Mouse (Mus musculus): ENCODE data around the gene Wdr45. TPM values are rescaled to one million over a fixed set of nuclear protein-coding genes. Genes with fewer than 3 reads are reported as not detected.

Gene Wdr45
- total RNA-seq, 2 experiments from 2014 or later: 56.6 to 65.1 TPM

DNA sequence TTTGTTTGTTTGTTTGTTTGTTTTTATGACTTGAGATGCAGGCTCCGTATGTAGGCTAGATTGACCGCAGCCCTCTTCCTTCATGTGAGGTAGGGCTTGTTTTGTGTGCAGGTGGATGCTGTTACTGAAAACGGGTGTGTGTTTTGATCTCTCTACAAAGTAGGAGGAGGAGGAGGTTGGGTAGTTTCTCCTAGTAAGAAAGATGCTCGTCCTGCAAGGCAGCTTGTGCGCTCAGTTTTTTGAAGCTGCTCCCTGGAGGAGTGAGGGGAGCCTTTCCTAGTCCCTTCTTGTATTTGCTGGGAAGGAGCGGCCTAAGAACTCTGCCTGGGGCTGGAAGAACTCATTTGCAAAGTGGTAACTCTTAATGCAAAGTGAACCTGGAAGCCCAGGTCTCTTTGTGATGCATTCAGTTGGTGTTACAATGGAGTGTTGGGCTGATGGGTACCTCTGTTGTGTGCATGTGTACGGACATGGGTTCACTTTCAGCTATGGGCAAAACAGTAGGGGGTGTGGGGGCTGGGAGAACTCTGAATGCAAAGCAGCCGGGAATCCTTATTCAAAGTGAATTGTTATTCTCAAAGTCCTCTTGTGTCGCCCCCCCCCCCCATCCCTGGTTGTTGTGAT is 50.6 kb downstream of the Wdr45 start:
- DNase-seq: no peak

- DNase-seq: no peak
These were observed 51.1 kb downstream of the Wdr45 start for GRCm38 (mm10) chrX:7765281-7765670.

- no peak for DNase-seq
These were observed 51.6 kb downstream of the Wdr45 start for GRCm38 (mm10) chrX:7765764-7766163.

DNA sequence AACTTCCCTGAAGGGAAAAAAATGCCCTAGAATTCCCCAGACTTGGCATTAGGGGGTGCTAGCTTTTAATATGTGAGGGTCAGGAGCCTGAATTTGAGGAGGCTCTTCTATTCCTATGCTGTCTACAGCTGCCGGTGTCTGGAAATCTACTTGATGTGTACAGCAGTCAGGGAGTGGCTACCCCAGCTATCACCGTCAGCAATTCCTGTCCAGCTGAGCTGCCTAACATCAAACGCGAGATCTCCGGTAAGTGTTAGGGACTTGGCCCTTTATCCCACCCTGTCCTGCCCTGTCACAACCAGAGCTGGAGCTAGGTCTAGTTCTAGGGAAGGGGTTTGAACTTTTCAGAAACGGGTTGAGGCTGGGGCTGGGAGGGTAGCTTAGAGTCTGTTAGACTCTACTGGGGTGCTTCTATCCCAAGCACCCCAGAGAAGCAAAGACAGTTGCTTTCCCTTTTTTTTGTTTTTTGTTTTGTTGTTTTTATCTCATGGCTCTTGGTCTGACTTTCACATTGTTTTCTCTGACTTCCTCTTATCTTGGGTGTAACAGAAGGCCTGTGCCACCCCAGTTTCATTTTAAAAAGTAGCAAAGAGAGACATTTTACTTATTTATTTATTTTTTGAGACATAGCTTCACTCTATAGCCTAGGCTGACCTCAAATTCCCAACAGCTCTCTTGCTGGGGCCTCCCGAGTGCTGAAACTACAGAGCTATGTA is 55.3 kb downstream of the Wdr45 start:
- DNase-seq: no peak

- no peak for DNase-seq
These were observed 58.6 kb downstream of the Wdr45 start for GRCm38 (mm10) chrX:7772766-7773165.

DNA sequence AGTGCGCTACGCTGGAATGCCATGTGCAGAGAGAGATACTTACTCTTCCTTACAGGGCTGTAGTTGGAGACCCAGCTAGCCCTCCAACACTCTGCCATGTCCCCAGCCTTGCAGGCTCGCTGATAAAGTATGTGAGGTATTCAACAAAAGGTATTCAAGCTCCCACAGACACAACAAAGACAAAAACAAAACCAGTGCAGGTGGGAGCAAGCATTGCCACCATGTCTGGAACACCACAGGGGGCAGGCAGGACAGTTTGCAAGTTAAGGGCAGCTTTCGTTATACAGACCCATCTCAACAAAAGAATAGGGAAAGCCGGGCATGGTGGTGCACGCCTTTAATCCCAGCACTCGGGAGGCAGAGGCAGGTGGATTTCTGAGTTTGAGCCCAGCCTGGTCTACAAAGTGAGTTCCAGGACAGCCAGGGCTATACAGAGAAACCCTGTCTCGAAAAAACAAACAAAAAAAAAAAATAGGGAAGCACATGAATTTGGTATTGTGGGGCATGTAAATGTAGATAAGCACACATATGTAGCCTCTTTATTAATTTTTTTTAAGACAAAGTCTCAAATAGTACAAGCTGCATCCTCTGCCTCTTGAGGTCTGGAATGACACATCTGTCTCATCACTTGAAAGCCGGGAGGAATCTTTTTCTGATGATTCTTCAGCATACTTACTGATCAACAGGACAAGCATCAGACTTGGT is 61.5 kb downstream of the Wdr45 start:
- no peak for DNase-seq

DNA sequence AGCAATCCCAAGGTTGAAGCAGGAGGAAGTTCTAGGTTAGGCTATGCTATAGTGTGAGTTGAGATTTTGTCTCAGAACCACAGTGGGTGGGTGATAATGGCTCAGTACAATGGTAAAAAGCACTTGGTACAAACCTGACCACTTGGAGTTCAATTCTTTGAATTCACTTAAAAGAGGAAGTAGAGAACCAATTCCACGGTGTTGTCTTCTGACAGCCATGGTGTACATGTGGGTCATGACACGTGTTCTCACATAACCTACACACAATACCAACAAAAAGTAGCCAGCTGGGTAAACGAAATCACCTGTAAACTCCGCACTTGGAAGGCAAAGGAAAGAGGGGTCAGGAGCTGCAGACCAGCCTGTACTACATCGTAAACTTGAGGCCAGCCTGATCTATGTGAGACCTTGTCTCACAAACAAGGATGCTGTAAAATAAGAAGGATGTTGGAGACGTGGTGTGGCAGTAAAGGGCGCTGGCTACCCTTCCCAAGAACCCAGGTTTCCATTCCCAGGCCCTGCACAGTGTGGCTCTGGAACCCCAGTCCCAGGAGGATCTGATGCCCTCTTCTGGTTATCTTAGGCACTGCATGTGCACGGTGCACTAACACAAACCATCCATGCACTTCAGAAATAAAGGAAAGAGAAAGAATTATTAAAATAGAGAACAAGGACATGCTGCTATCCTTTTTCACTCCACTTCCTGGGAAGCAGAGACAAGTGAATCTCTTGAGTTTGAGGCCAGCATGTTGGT is 62.4 kb downstream of the Wdr45 start:
- DNase-seq: no peak

Other genes starting within 250 kb of the Wdr45 start
- gene Foxp3, start 140.7 kb upstream of the Wdr45 start, total RNA-seq (2021): under 1 TPM in 1 of 2 experiments, not detected in 1; 0.23 TPM
- gene Ppp1r3f, start 140.1 kb upstream of the Wdr45 start, total RNA-seq (2021): 10 to 100 TPM; 15.3 to 18.4 TPM
- 10 to 100 TPM; 23.7 to 26.3 TPM for gene Ccdc22, start 108.8 kb upstream of the Wdr45 start, total RNA-seq (2021)
- gene Cacna1f, start 107.2 kb upstream of the Wdr45 start, total RNA-seq (2021): not detected
- 1,000 to 10,000 TPM; 1,719 to 2,032 TPM for gene Syp, start 75.9 kb upstream of the Wdr45 start, total RNA-seq (2021)
- gene Prickle3, start 57.1 kb upstream of the Wdr45 start, total RNA-seq (2021): under 1 TPM; 0.62 to 0.99 TPM
- 1 to 10 TPM; 5.1 to 5.7 TPM for gene Plp2, start 42.9 kb upstream of the Wdr45 start, total RNA-seq (2021)
- gene Magix, start 33.1 kb upstream of the Wdr45 start, total RNA-seq (2021): under 1 TPM; 0.15 to 0.30 TPM
- gene Gpkow, start 17.2 kb upstream of the Wdr45 start, total RNA-seq (2021): 10 to 100 TPM; 35.0 to 36.2 TPM
- under 1 TPM in 1 of 2 experiments, not detected in 1; 0.61 TPM for gene Gm45208, start 7.9 kb downstream of the Wdr45 start, total RNA-seq (2021)
- 100 to 1,000 TPM; 101 to 104 TPM for gene Praf2, start 14.1 kb downstream of the Wdr45 start, total RNA-seq (2021)
- gene Ccdc120, start 36.6 kb downstream of the Wdr45 start, total RNA-seq (2021): 10 to 100 TPM; 14.3 to 16.0 TPM
- 10 to 100 TPM; 26.7 to 27.4 TPM for gene Tfe3, start 48.2 kb downstream of the Wdr45 start, total RNA-seq (2021)
- 100 to 1,000 TPM in 1 of 2 experiments, 10 to 100 TPM in 1; 92.2 to 106 TPM for gene Gripap1, start 75.4 kb downstream of the Wdr45 start, total RNA-seq (2021)
- gene Kcnd1, start 108.0 kb downstream of the Wdr45 start, total RNA-seq (2021): 10 to 100 TPM in 1 of 2 experiments, 1 to 10 TPM in 1; 7.3 to 10.3 TPM
- 10 to 100 TPM; 79.8 to 82.6 TPM for gene Otud5, start 127.0 kb downstream of the Wdr45 start, total RNA-seq (2021)
- 10 to 100 TPM; 57.8 to 58.6 TPM for gene Pim2, start 163.9 kb downstream of the Wdr45 start, total RNA-seq (2021)
- gene Slc35a2, start 169.7 kb downstream of the Wdr45 start, total RNA-seq (2021): 10 to 100 TPM; 39.9 to 40.9 TPM
- gene Pqbp1, start 184.9 kb downstream of the Wdr45 start, total RNA-seq (2021): 10 to 100 TPM; 82.7 to 83.6 TPM
- 10 to 100 TPM; 22.2 to 24.0 TPM for gene Timm17b, start 185.0 kb downstream of the Wdr45 start, total RNA-seq (2021)
- not detected for gene Gm10491, start 193.5 kb downstream of the Wdr45 start, total RNA-seq (2021)
- 1 to 10 TPM in 1 of 2 experiments, not detected in 1; 1.2 TPM for gene Gm10490, start 195.2 kb downstream of the Wdr45 start, total RNA-seq (2021)
- gene Pcsk1n, start 205.5 kb downstream of the Wdr45 start, total RNA-seq (2021): 100 to 1,000 TPM; 365 to 412 TPM
- not detected for gene Eras, start 214.3 kb downstream of the Wdr45 start, total RNA-seq (2021)
- 10 to 100 TPM; 50.6 to 50.8 TPM for gene Hdac6, start 233.6 kb downstream of the Wdr45 start, total RNA-seq (2021)

Data from layer of hippocampus, postnatal 36 days (tissue).